Mouse (Mus musculus): Measurements from ENCODE around the gene Bicdl1.

GRCm38 (mm10) chr5:115770048-115770447 lies 38.6 kb upstream of the Bicdl1 start:
- TF ChIP-seq POLR2A (IDR thresholded peaks at IDR 0.05; ENCODE audit: low read depth, low read length) (no peak), CTCF (IDR thresholded peaks at IDR 0.05; ENCODE audit: extremely low read depth, insufficient read length, insufficient replicate concordance, low read depth, low read length) (no peak)
